Mouse (Mus musculus): Measurements from ENCODE around the gene Eif3d. TPM values are rescaled to one million over a fixed set of nuclear protein-coding genes. Genes with fewer than 3 reads are reported as not detected.

Eif3d gene
- polyA plus RNA-seq, 1 experiment: 40.0 TPM

DNA sequence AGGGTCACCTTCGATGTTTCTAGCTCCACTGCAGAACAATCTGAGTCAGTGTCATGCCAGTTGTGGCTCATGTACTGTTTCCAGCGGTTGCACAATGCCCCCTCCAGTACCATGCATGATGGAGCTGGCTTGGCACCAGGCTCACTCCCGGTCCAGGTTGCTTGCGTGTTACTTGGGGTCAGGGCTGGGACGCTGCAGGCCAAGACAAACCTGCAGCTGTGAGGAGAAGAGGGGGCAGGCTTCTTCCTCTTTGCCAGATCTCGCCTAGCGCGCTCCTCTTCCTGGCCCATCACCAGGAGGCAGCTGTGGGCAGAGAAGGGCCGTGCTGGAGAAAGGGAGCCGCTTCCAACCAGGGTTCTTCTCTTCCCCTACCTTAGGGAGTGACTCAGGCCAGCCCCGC is 36.3 kb downstream of the Eif3d start:
- Histone ChIP-seq H3K4me3 (replicated peaks) (peak overlapping the region; percentile 33), H3K9me3 (no peaks in the 10 kb centered on the region)
- TF ChIP-seq GATA1 (IDR thresholded peaks at IDR 0.05; ENCODE audit: borderline replicate concordance, low read length) (no peak), FLI1 (IDR thresholded peaks at IDR 0.05; ENCODE audit: low read length) (no peak)

GRCm38 (mm10) chr15:77933770-77934169 is 36.8 kb downstream of the Eif3d start:
- H3K27me3 ChIP-seq (replicated peaks): peaks cover 27% of the 10 kb centered on the region
- peaks cover 60% of the 10 kb centered on the region for H3K4me1 ChIP-seq
- peak overlapping the region; percentile 81 for H3K4me3 ChIP-seq (replicated peaks)
- H3K9me3 ChIP-seq: no peaks in the 10 kb centered on the region
- H3K36me3 ChIP-seq (replicated peaks; ENCODE audit: low read length): peaks cover 36% of the 10 kb centered on the region
- no peak for TF ChIP-seq FLI1 (IDR thresholded peaks at IDR 0.05; ENCODE audit: low read length)
- no peak for TF ChIP-seq GATA1 (IDR thresholded peaks at IDR 0.05; ENCODE audit: borderline replicate concordance, low read length)

More for the DNA sequence above, 36.3 kb downstream of the Eif3d start:
- peaks cover 37% of the 10 kb centered on the region for H3K36me3 ChIP-seq (replicated peaks; ENCODE audit: low read length)
- H3K4me1 ChIP-seq: peaks cover 57% of the 10 kb centered on the region
- H3K27me3 ChIP-seq (replicated peaks): peaks cover 27% of the 10 kb centered on the region

- Histone ChIP-seq H3K4me3 (replicated peaks) (no peak overlapping the region), H3K4me1 (peaks cover 61% of the 10 kb centered on the region), H3K36me3 (replicated peaks; ENCODE audit: low read length) (peaks cover 32% of the 10 kb centered on the region), H3K27me3 (replicated peaks) (peaks cover 22% of the 10 kb centered on the region), H3K9me3 (no peaks in the 10 kb centered on the region)
- TF ChIP-seq GATA1 (IDR thresholded peaks at IDR 0.05; ENCODE audit: borderline replicate concordance, low read length): no peak
- TF ChIP-seq FLI1 (IDR thresholded peaks at IDR 0.05; ENCODE audit: low read length): no peak
Measured at GRCm38 (mm10) chr15:77933222-77933621, 37.4 kb downstream of the Eif3d start.

- Histone ChIP-seq H3K4me1 (peaks cover 74% of the 10 kb centered on the region), H3K9me3 (no peaks in the 10 kb centered on the region), H3K27me3 (replicated peaks) (peaks cover 17% of the 10 kb centered on the region), H3K36me3 (replicated peaks; ENCODE audit: low read length) (peaks cover 37% of the 10 kb centered on the region), H3K4me3 (replicated peaks) (peak overlapping the region; percentile 55)
- no peak for TF ChIP-seq GATA1 (IDR thresholded peaks at IDR 0.05; ENCODE audit: borderline replicate concordance, low read length)
- TF ChIP-seq FLI1 (IDR thresholded peaks at IDR 0.05; ENCODE audit: low read length): no peak
Measured at GRCm38 (mm10) chr15:77931689-77932016, 39.0 kb downstream of the Eif3d start.

- Histone ChIP-seq H3K4me3 (replicated peaks) (peak overlapping the region; percentile 55), H3K4me1 (peaks cover 77% of the 10 kb centered on the region), H3K27me3 (replicated peaks) (peaks cover 16% of the 10 kb centered on the region), H3K9me3 (no peaks in the 10 kb centered on the region), H3K36me3 (replicated peaks; ENCODE audit: low read length) (peaks cover 38% of the 10 kb centered on the region)
- no peak for TF ChIP-seq GATA1 (IDR thresholded peaks at IDR 0.05; ENCODE audit: borderline replicate concordance, low read length)
- no peak for TF ChIP-seq FLI1 (IDR thresholded peaks at IDR 0.05; ENCODE audit: low read length)
Measured at GRCm38 (mm10) chr15:77930986-77931688, 39.5 kb downstream of the Eif3d start.

DNA sequence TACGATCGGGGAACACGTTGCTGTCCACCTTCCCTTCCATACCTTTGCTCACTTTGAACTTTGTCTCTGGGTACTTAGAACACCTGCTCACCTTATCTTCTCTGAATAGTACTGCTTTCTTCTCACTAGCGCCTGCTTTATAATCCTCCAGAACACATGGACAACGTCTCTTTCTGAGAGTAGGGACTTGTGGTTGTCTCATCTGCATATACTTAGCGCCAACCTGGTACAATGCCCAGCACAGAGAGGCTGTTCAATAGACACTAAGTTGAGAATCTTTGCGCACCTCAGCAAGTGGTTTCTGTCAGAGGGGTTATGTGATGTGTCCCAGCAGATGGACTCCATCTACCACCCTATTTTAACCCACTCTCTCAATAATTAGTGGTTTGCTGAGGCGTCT is 40.8 kb downstream of the Eif3d start:
- Histone ChIP-seq H3K27me3 (replicated peaks) (peaks cover 7% of the 10 kb centered on the region), H3K9me3 (no peaks in the 10 kb centered on the region), H3K36me3 (replicated peaks; ENCODE audit: low read length) (peaks cover 39% of the 10 kb centered on the region), H3K4me3 (replicated peaks) (peak overlapping the region; percentile 95), H3K4me1 (peaks cover 85% of the 10 kb centered on the region)
- TF ChIP-seq FLI1 (IDR thresholded peaks at IDR 0.05; ENCODE audit: low read length): no peak
- no peak for TF ChIP-seq GATA1 (IDR thresholded peaks at IDR 0.05; ENCODE audit: borderline replicate concordance, low read length)

DNA sequence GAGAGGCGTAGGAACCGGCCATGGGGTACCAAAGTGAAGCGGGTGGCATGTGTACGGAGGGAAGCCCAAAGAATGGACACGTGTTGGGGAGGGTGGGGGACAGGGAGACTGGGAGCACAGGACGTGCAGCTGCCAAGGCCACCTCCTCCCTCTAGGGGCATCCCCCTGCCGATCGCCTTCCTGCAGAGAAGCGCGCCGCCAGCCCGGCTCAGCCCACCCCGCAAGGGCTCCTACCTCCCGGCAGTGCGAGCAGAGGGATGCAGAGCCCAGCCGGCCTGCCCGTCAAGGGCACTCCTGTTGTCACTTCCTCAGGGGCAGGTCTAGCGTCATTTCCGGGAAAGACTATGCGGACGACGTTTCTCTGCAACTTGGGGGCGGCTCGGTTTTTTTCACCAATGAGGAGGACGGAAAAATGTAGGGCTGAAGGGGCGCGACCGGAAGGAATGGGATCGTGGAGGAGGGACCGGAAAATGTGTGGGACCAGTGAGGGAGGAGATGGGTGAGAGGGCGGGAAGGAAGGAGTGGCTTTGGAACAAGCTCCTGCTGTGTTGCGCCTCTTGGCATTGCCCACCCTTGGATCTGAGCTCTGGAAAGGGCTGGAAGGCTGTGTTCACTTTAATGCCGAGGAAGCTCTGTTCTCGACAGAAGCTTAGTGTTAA is 41.8 kb downstream of the Eif3d start, which contains the start of gene Txn2:
Gene Txn2, minus strand, starts transcription at position 334 of the 659 bp plus-strand sequence.
- H3K4me3 ChIP-seq (replicated peaks): peak within 1 kb of the TSS; percentile 95
- no peaks in the 10 kb centered on the region for H3K27me3 ChIP-seq (replicated peaks)
- TF ChIP-seq GATA1 (IDR thresholded peaks at IDR 0.05; ENCODE audit: borderline replicate concordance, low read length) (no peak), FLI1 (IDR thresholded peaks at IDR 0.05; ENCODE audit: low read length) (peak; percentile 92)
- peaks cover 42% of the 10 kb centered on the region for H3K36me3 ChIP-seq (replicated peaks; ENCODE audit: low read length)
- peaks cover 86% of the 10 kb centered on the region for H3K4me1 ChIP-seq
- no peaks in the 10 kb centered on the region for H3K9me3 ChIP-seq

- peak overlapping the region; percentile 95 for H3K4me3 ChIP-seq (replicated peaks)
- TF ChIP-seq GATA1 (IDR thresholded peaks at IDR 0.05; ENCODE audit: borderline replicate concordance, low read length): no peak
- no peak for TF ChIP-seq FLI1 (IDR thresholded peaks at IDR 0.05; ENCODE audit: low read length)
- H3K9me3 ChIP-seq: no peaks in the 10 kb centered on the region
- H3K4me1 ChIP-seq: peaks cover 86% of the 10 kb centered on the region
- H3K27me3 ChIP-seq (replicated peaks): no peaks in the 10 kb centered on the region
- peaks cover 49% of the 10 kb centered on the region for H3K36me3 ChIP-seq (replicated peaks; ENCODE audit: low read length)
Measured at GRCm38 (mm10) chr15:77928091-77928490, 42.5 kb downstream of the Eif3d start.

- peak overlapping the region; percentile 95 for H3K4me3 ChIP-seq (replicated peaks)
- TF ChIP-seq FLI1 (IDR thresholded peaks at IDR 0.05; ENCODE audit: low read length): no peak
- TF ChIP-seq GATA1 (IDR thresholded peaks at IDR 0.05; ENCODE audit: borderline replicate concordance, low read length): no peak
Measured at GRCm38 (mm10) chr15:77926921-77927320, 43.7 kb downstream of the Eif3d start.

GRCm38 (mm10) chr15:77925195-77925594 is 45.4 kb downstream of the Eif3d start:
- no peak for TF ChIP-seq GATA1 (IDR thresholded peaks at IDR 0.05; ENCODE audit: borderline replicate concordance, low read length)
- TF ChIP-seq FLI1 (IDR thresholded peaks at IDR 0.05; ENCODE audit: low read length): no peak

More at GRCm38 (mm10) chr15:77926921-77927320, 43.7 kb downstream of the Eif3d start:
- H3K4me1 ChIP-seq: peaks cover 89% of the 10 kb centered on the region
- no peaks in the 10 kb centered on the region for H3K9me3 ChIP-seq
- H3K36me3 ChIP-seq (replicated peaks; ENCODE audit: low read length): peaks cover 55% of the 10 kb centered on the region
- no peaks in the 10 kb centered on the region for H3K27me3 ChIP-seq (replicated peaks)

More at GRCm38 (mm10) chr15:77925195-77925594, 45.4 kb downstream of the Eif3d start:
- peak overlapping the region; percentile 90 for H3K4me3 ChIP-seq (replicated peaks)
- H3K4me1 ChIP-seq: peaks cover 89% of the 10 kb centered on the region
- H3K27me3 ChIP-seq (replicated peaks): no peaks in the 10 kb centered on the region
- H3K9me3 ChIP-seq: no peaks in the 10 kb centered on the region
- peaks cover 69% of the 10 kb centered on the region for H3K36me3 ChIP-seq (replicated peaks; ENCODE audit: low read length)

All from megakaryocyte, embryonic 14.5 days (primary cell).